Mouse (Mus musculus): Measurements from ENCODE around the gene Klhl42. TPM values are rescaled to one million over a fixed set of nuclear protein-coding genes. Genes with fewer than 3 reads are reported as not detected.

The Klhl42 gene
- 4.9 and 7.0 TPM in 2 replicates for polyA plus RNA-seq (2015; fragmentation: Nextera tagmentation; extraction: Ambion mirVana)

GRCm38 (mm10) chr6:147091136-147092120 lies at the start of gene Klhl42:
Klhl42 (plus strand) TSS chr6:147091379.

GRCm38 (mm10) chr6:147042291-147043290 lies 48.6 kb upstream of the Klhl42 start, which contains the start of gene Mrps35:
Mrps35 (plus strand) TSS chr6:147042764.

GRCm38 (mm10) chr6:147086594-147087225 lies 4.5 kb upstream of the Klhl42 start, which contains the start of gene Mansc4:
Mansc4 (minus strand) TSS chr6:147087032.

Other genes with a start within 250 kb of the Klhl42 start
- gene Smco2, start 241.3 kb upstream of the Klhl42 start, polyA plus RNA-seq (2015; fragmentation: Nextera tagmentation; extraction: Ambion mirVana) = not detected in 2 replicates
- 27.3 and 43.5 TPM in 2 replicates for gene Ppfibp1, start 202.9 kb upstream of the Klhl42 start, polyA plus RNA-seq (2015; fragmentation: Nextera tagmentation; extraction: Ambion mirVana)
- 0.19 TPM in 1 of 2 replicates, not detected in the other for gene 1700034J05Rik, start 137.0 kb upstream of the Klhl42 start, polyA plus RNA-seq (2015; fragmentation: Nextera tagmentation; extraction: Ambion mirVana)
- gene Rep15, start 58.8 kb upstream of the Klhl42 start, polyA plus RNA-seq (2015; fragmentation: Nextera tagmentation; extraction: Ambion mirVana) = 0.41 and 0.84 TPM in 2 replicates
- gene Mrps35, start 48.6 kb upstream of the Klhl42 start, polyA plus RNA-seq (2015; fragmentation: Nextera tagmentation; extraction: Ambion mirVana) = 71.5 and 102 TPM in 2 replicates
- gene Mansc4, start 4.3 kb upstream of the Klhl42 start, polyA plus RNA-seq (2015; fragmentation: Nextera tagmentation; extraction: Ambion mirVana) = 0.98 and 1.4 TPM in 2 replicates
- gene Pthlh, start 172.8 kb downstream of the Klhl42 start, polyA plus RNA-seq (2015; fragmentation: Nextera tagmentation; extraction: Ambion mirVana) = 2.2 and 4.8 TPM in 2 replicates

All from adrenal gland, postnatal 0 days (tissue).